Mouse (Mus musculus): ENCODE measurements at regions not wholly inside any gene's neighbourhood (a gene's known extent, or its start where the extent isn't known, plus 50 kb on each side); places are given as distances from the start of the nearest gene placed in this dataset.

DNA sequence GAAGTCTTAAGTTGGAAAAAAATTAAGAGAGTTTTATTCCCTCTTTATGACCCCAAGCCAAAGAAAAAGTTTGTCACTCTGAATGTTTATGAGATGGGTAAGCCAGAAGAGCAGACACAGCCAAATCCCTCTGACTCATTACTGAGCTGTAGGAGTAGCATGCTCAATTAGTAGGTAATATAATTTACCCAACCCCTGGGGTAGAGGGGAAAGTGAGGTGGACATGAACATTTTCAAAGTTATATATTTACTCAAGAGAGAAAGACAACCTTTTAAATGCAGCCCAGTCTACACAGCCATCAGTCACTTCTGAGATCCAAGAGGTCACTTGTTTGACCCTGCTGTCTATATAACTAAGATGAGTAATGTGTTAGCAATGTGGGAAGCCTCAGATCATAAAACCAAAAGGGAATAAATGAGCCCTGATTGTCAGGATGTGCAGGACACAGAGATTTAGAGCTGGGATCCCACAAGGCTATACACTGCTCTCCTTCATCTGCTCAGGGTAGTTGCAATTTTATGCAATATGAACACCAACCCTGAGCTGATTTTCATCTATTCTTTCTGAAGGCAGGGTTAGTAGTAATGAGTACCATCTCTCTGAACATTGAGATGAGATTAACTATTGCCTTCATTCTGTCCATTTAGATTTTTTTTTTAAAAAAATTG is 114.7 kb upstream of the Ndp start:
- no peak for DNase-seq (ENCODE audit: low spot score)

DNA sequence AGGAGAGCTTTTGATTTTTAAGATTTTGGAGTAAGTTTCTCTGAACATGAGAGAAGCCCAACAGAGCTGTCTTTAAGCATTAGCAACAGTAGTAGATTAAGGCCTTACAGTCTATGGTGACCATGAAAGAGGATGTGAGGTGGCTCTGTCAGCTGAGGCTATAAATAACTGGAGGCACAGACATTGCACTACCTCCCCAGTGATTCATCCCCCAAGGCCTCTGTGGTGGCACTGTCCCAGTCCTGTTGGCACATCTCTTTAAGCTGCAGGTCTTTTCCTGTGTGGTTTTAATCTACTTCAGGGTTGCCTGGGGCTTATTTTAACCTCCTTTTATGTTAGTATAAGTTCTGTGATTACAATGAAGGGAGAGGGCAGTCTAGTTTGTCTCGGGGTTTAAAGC is 106.2 kb upstream of the Ndp start:
- no peak for DNase-seq (ENCODE audit: low spot score)

DNA sequence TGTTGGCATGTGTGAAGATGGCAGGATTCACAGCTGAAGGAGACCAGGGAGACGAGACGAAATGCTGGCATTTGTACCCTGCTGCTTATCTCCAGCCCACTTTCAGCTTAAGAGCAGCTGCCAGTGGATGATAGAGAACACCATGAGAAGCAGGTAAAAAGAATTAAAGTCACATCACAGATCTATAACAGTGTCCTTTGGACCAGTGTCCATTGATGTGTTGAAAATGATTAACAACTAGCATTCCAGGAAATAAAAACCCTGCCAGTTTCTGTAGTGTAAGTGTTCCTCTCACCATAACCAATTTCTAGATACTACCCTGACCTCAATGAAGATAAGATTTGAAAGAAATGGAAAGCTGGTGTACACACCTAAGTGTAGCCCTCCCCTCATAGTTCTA is 97.6 kb upstream of the Ndp start:
- DNase-seq (ENCODE audit: low spot score) = no peak

DNA sequence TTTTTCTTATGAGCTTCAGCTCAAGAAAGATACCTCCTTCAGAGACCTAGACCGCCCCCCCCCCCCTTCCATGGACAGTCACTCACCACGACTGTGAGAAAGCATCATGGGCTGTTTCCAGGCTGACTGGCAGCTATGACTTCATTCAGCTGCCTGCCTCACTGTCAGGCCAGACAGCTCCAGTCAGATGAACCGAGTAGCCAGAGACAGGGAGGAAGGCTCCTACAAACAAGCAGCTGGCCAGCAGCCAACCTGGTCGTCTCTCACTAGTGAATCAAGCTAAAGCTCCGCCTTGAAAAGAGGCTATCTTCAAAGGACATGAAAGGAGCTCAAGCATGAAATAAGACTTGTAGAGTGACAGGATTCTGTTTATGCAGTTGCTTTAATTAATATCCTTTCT is 87.0 kb upstream of the Ndp start:
- peak; percentile 23 for DNase-seq (ENCODE audit: low spot score)

Data from ovary, postnatal 36 days (tissue).